Mouse (Mus musculus) midbrain, embryonic 12.5 days (tissue): ENCODE results near the gene Ngrn. TPM values are rescaled to one million over a fixed set of nuclear protein-coding genes. Genes with fewer than 3 reads are reported as not detected.
A peak's percentile ranks its signal among the peaks of the same experiment; 100 is the strongest.

Experiments
- ATAC-seq: fragments of 200-750 bp; cut with Nextera tagmentation; 2 replicates; pipeline ENCODE4 v1.8.0; 2017; ENCODE audit warnings: low read depth, moderate TSS enrichment, moderate library complexity; ENCODE audit not compliant: low FRiP score
- H3K27ac ChIP-seq: fragments of 300-500 bp; sonication (generic); replicated peaks from 2 replicates; pipeline ENCODE4 v1.5.1; 2016; ENCODE audit warnings: mild to moderate bottlenecking
- H3K27me3 ChIP-seq: fragments of 300-500 bp; sonication (generic); 2 replicates; pipeline ENCODE4 v1.6.1; 2016; ENCODE audit warnings: mild to moderate bottlenecking
- H3K36me3 ChIP-seq: fragments of 300-500 bp; sonication (generic); 2 replicates; pipeline ENCODE4 v1.6.1; 2016
- H3K4me1 ChIP-seq: fragments of 300-500 bp; sonication (generic); 2 replicates; pipeline ENCODE4 v1.6.1; 2016
- H3K4me2 ChIP-seq: fragments of 300-500 bp; sonication (generic); replicated peaks from 2 replicates; pipeline ENCODE4 v1.6.1; 2016; ENCODE audit warnings: mild to moderate bottlenecking, moderate library complexity
- H3K4me3 ChIP-seq: fragments of 300-500 bp; sonication (generic); 2 replicates; pipeline ENCODE4 v1.5.1; 2016; ENCODE audit warnings: mild to moderate bottlenecking
- H3K9ac ChIP-seq: fragments of 300-500 bp; sonication (generic); replicated peaks from 2 replicates; pipeline ENCODE4 v1.6.1; 2016; ENCODE audit warnings: mild to moderate bottlenecking, moderate library complexity
- H3K9me3 ChIP-seq: fragments of 300-500 bp; sonication (generic); 2 replicates; pipeline ENCODE4 v1.6.1; 2016; ENCODE audit warnings: mild to moderate bottlenecking
- WGBS: fragments of 180-500 bp; shearing (Covaris S2); methylation state at CpG from one replicate; pipeline ENCODE4 v1.1.7; 2016; 5-methylcytosine and 5-hydroxymethylcytosine counted together
- polyA plus RNA-seq: library from polyadenylated mRNA; unstranded; fragments of >200 nt; fragmentation: Nextera tagmentation; extraction: Ambion mirVana; gene quantifications from 2 replicates; pipeline ENCODE4 v1.2.1, GENCODE M21; 2016

The Ngrn gene
- polyA plus RNA-seq: 56.7 and 57.5 TPM in 2 replicates

GRCm38 (mm10) chr7:80260625-80261371 lies at the start of gene Ngrn:
Gene Ngrn, plus strand, starts transcription at chr7:80261215.
- Histone ChIP-seq H3K4me2 (peak within 1 kb of the TSS; percentile 96), H3K36me3 (peaks cover 19% of the 10 kb centered on the region), H3K9me3 (no peaks in the 10 kb centered on the region), H3K27ac (peak within 1 kb of the TSS; percentile 54), H3K9ac (peak within 1 kb of the TSS; percentile 78), H3K27me3 (peaks cover 35% of the 10 kb centered on the region), H3K4me1 (peaks cover 14% of the 10 kb centered on the region), H3K4me3 (peak within 1 kb of the TSS; percentile 87)
- peak; percentile 95 for ATAC-seq
- WGBS: 27% methylated on average over 40 of the region's 40 CpGs

GRCm38 (mm10) chr7:80213604-80214003 lies 47.4 kb upstream of the Ngrn start:
- Histone ChIP-seq H3K9me3 (no peaks in the 10 kb centered on the region), H3K27me3 (no peaks in the 10 kb centered on the region), H3K36me3 (peaks cover 36% of the 10 kb centered on the region), H3K9ac (no peak overlapping the region), H3K4me1 (peaks cover 17% of the 10 kb centered on the region), H3K4me2 (no peak overlapping the region), H3K4me3 (no peak overlapping the region), H3K27ac (no peak overlapping the region)
- WGBS: 94% methylated on average over 7 of the region's 7 CpGs
- no peak for ATAC-seq

- Histone ChIP-seq H3K9me3 (no peaks in the 10 kb centered on the region), H3K4me2 (no peak overlapping the region), H3K27ac (0 out of 2 replicates have a peak overlapping the region, but pooled peaks have one; percentile 71), H3K36me3 (peaks cover 45% of the 10 kb centered on the region), H3K4me1 (peaks cover 10% of the 10 kb centered on the region), H3K4me3 (no peak overlapping the region), H3K27me3 (no peaks in the 10 kb centered on the region), H3K9ac (no peak overlapping the region)
- no peak for ATAC-seq
- WGBS: 72% methylated on average over 8 of the region's 8 CpGs
These were observed 46.6 kb upstream of the Ngrn start for GRCm38 (mm10) chr7:80214459-80214858.

GRCm38 (mm10) chr7:80215398-80215797 lies 45.6 kb upstream of the Ngrn start:
- H3K4me2 ChIP-seq: no peak overlapping the region
- peak; percentile 83 for ATAC-seq
- H3K27me3 ChIP-seq: no peaks in the 10 kb centered on the region
- H3K4me3 ChIP-seq: no peak overlapping the region
- H3K4me1 ChIP-seq: peaks cover 8% of the 10 kb centered on the region
- H3K27ac ChIP-seq: peak overlapping the region; percentile 71
- H3K9me3 ChIP-seq: no peaks in the 10 kb centered on the region
- peak overlapping the region; percentile 31; the same call in 1 of the 2 replicates for H3K9ac ChIP-seq
- peaks cover 54% of the 10 kb centered on the region for H3K36me3 ChIP-seq
- WGBS: 23% methylated on average over 4 of the region's 4 CpGs

GRCm38 (mm10) chr7:80216566-80216965 lies 44.4 kb upstream of the Ngrn start:
- no peaks in the 10 kb centered on the region for H3K27me3 ChIP-seq
- no peak overlapping the region for H3K27ac ChIP-seq
- H3K9me3 ChIP-seq: no peaks in the 10 kb centered on the region
- peaks cover 66% of the 10 kb centered on the region for H3K36me3 ChIP-seq
- 79% methylated on average over 8 of the region's 8 CpGs for WGBS
- ATAC-seq: no peak
- H3K9ac ChIP-seq: no peak overlapping the region
- no peak overlapping the region for H3K4me3 ChIP-seq
- peaks cover 4% of the 10 kb centered on the region for H3K4me1 ChIP-seq
- no peak overlapping the region for H3K4me2 ChIP-seq

- Histone ChIP-seq H3K36me3 (peaks cover 70% of the 10 kb centered on the region), H3K4me2 (no peak overlapping the region), H3K4me3 (no peak overlapping the region), H3K9ac (no peak overlapping the region), H3K4me1 (peaks cover 4% of the 10 kb centered on the region), H3K9me3 (no peaks in the 10 kb centered on the region), H3K27me3 (no peaks in the 10 kb centered on the region), H3K27ac (no peak overlapping the region)
- 92% methylated on average over 9 of the region's 9 CpGs for WGBS
- no peak for ATAC-seq
These were observed 42.3 kb upstream of the Ngrn start for GRCm38 (mm10) chr7:80218666-80219065.

- peaks cover under 1% of the 10 kb centered on the region; the same call in 1 of the 2 replicates for H3K4me1 ChIP-seq
- H3K9me3 ChIP-seq: no peaks in the 10 kb centered on the region
- peaks cover 86% of the 10 kb centered on the region for H3K36me3 ChIP-seq
- no peak for ATAC-seq
- no peak overlapping the region for H3K4me2 ChIP-seq
- no peak overlapping the region for H3K9ac ChIP-seq
- no peak overlapping the region for H3K4me3 ChIP-seq
- no peaks in the 10 kb centered on the region for H3K27me3 ChIP-seq
- no peak overlapping the region for H3K27ac ChIP-seq
- 95% methylated on average over 9 of the region's 9 CpGs for WGBS
These were observed 40.7 kb upstream of the Ngrn start for GRCm38 (mm10) chr7:80220237-80220797.

- no peaks in the 10 kb centered on the region for H3K9me3 ChIP-seq
- no peaks in the 10 kb centered on the region for H3K27me3 ChIP-seq
- H3K4me3 ChIP-seq: no peak overlapping the region
- ATAC-seq: no peak
- no peaks in the 10 kb centered on the region for H3K4me1 ChIP-seq
- H3K36me3 ChIP-seq: peaks cover 94% of the 10 kb centered on the region
- no peak overlapping the region for H3K27ac ChIP-seq
- H3K9ac ChIP-seq: no peak overlapping the region
- H3K4me2 ChIP-seq: no peak overlapping the region
- WGBS: 84% methylated on average over 4 of the region's 4 CpGs
These were observed 39.8 kb upstream of the Ngrn start for GRCm38 (mm10) chr7:80221179-80221750.

GRCm38 (mm10) chr7:80227065-80227464 lies 34.0 kb upstream of the Ngrn start:
- Histone ChIP-seq H3K9me3 (no peaks in the 10 kb centered on the region), H3K4me2 (no peak overlapping the region), H3K9ac (no peak overlapping the region), H3K27ac (no peak overlapping the region), H3K36me3 (peaks cover 53% of the 10 kb centered on the region), H3K4me1 (peaks cover 7% of the 10 kb centered on the region), H3K4me3 (no peak overlapping the region), H3K27me3 (peaks cover 22% of the 10 kb centered on the region)
- 95% methylated on average over 4 of the region's 4 CpGs for WGBS
- ATAC-seq: no peak

- Histone ChIP-seq H3K27me3 (peaks cover 22% of the 10 kb centered on the region), H3K9me3 (no peaks in the 10 kb centered on the region), H3K4me2 (no peak overlapping the region), H3K9ac (no peak overlapping the region), H3K36me3 (peaks cover 26% of the 10 kb centered on the region), H3K4me3 (no peak overlapping the region), H3K27ac (no peak overlapping the region), H3K4me1 (peaks cover 20% of the 10 kb centered on the region)
- 64% methylated on average over 6 of the region's 6 CpGs for WGBS
- ATAC-seq: no peak
These were observed 30.8 kb upstream of the Ngrn start for GRCm38 (mm10) chr7:80230196-80230595.

- no peak overlapping the region; the same call in 1 of the 2 replicates for H3K27ac ChIP-seq
These were observed 29.0 kb upstream of the Ngrn start for GRCm38 (mm10) chr7:80231971-80232488.

More at GRCm38 (mm10) chr7:80231971-80232488, 29.0 kb upstream of the Ngrn start:
- Histone ChIP-seq H3K9ac (peak overlapping the region; percentile 62), H3K4me2 (peak overlapping the region; percentile 83), H3K4me1 (peaks cover 20% of the 10 kb centered on the region), H3K9me3 (no peaks in the 10 kb centered on the region), H3K4me3 (peak overlapping the region; percentile 73), H3K27me3 (peaks cover 22% of the 10 kb centered on the region), H3K36me3 (peaks cover 12% of the 10 kb centered on the region)
- 2% methylated on average over 29 of the region's 29 CpGs for WGBS
- ATAC-seq: no peak
